Mouse (Mus musculus) CH12.LX (cell line): Measurements from ENCODE around the gene Arhgap31. TPM values are rescaled to one million over a fixed set of nuclear protein-coding genes. Genes with fewer than 3 reads are reported as not detected.

Experiments
- DNase-seq: peaks from one replicate; pipeline ENCODE4 v3.0.0-alpha.2; 2013; ENCODE audit errors: extremely low read depth
- H3K27ac ChIP-seq: 2 replicates; pipeline ENCODE4 v1.5.1; 2012; ENCODE audit warnings: low read depth, mild to moderate bottlenecking, control low read depth, moderate library complexity; ENCODE audit not compliant: insufficient read depth
- H3K27me3 ChIP-seq: replicated peaks from 2 replicates; pipeline ENCODE3; 2012; ENCODE audit warnings: inconsistent platforms
- H3K36me3 ChIP-seq, 2 experiments: replicated peaks in 1 of 2; 2 replicates each; pipeline versions ENCODE3 to v1.6.1; 2012; ENCODE audit warnings: inconsistent platforms in 1 of 2, low read length in 1 of 2, mild to moderate bottlenecking in 1 of 2, mixed read lengths in 1 of 2, moderate library complexity in 1 of 2; ENCODE audit not compliant: control insufficient read depth in 1 of 2, insufficient read depth in 1 of 2
- H3K4me1 ChIP-seq, 2 experiments: 2 replicates each; pipeline ENCODE4 v1.6.1; 2012; ENCODE audit warnings: inconsistent platforms in 1 of 2, moderate library complexity in 1 of 2; ENCODE audit not compliant: insufficient read depth in 2 of 2, control insufficient read depth in 1 of 2
- H3K4me2 ChIP-seq: 2 replicates; pipeline ENCODE4 v1.6.1; 2012; ENCODE audit warnings: low read depth, mild to moderate bottlenecking, control low read depth; ENCODE audit not compliant: poor library complexity, insufficient read depth, severe bottlenecking
- H3K4me3 ChIP-seq, 3 experiments: fragments of 150-350 bp in 1 of 3; sonication (generic) in 1 of 3; replicated peaks in 1 of 3; 2 replicates each; pipeline versions ENCODE3 to v1.5.1; 2011 to 2012; ENCODE audit warnings: low read depth in 2 of 3, low read length in 2 of 3, mild to moderate bottlenecking in 2 of 3, moderate library complexity in 2 of 3, control low read depth in 1 of 3, improper control_type of control experiment in 1 of 3, inconsistent platforms in 1 of 3, mixed read lengths in 1 of 3; ENCODE audit not compliant: poor library complexity in 1 of 3
- H3K79me2 ChIP-seq: replicated peaks from 2 replicates; pipeline ENCODE4 v1.6.1; 2012; ENCODE audit warnings: mild to moderate bottlenecking, moderate library complexity; ENCODE audit not compliant: control insufficient read depth, poor library complexity, insufficient read depth, severe bottlenecking; ENCODE audit errors: extremely low read depth
- H3K9ac ChIP-seq: 2 replicates; pipeline ENCODE4 v1.6.1; 2012; ENCODE audit warnings: low read depth, mild to moderate bottlenecking, control low read depth, moderate library complexity; ENCODE audit not compliant: insufficient read depth
- H3K9me3 ChIP-seq: replicated peaks from 2 replicates; pipeline ENCODE3; 2012; ENCODE audit warnings: low read length, inconsistent platforms, mixed read lengths
- BHLHE40 ChIP-seq: IDR thresholded peaks from 2 replicates; pipeline ENCODE4 v1.6.1; 2011; ENCODE audit warnings: mild to moderate bottlenecking, low read depth, low read length, improper control_type of control experiment
- CHD1 ChIP-seq: IDR thresholded peaks from 2 replicates; pipeline ENCODE4 v1.6.1; 2012; ENCODE audit warnings: low read depth, low read length, improper control_type of control experiment, inconsistent platforms
- CHD2 ChIP-seq: IDR thresholded peaks from 2 replicates; pipeline ENCODE4 v1.6.1; 2011; ENCODE audit warnings: low read length, improper control_type of control experiment
- CTCF ChIP-seq, 2 experiments: IDR thresholded peaks in 1 of 2; conservative IDR thresholded peaks in 1 of 2; 2 replicates each; pipeline ENCODE4 v1.5.1; 2011 to 2012; ENCODE audit warnings: low read depth in 2 of 2, low read length in 2 of 2, improper control_type of control experiment in 1 of 2, inconsistent platforms in 1 of 2, mild to moderate bottlenecking in 1 of 2, moderate library complexity in 1 of 2
- E2F4 ChIP-seq: IDR thresholded peaks from 2 replicates; pipeline ENCODE4 v1.6.1; 2011; ENCODE audit warnings: low read depth, low read length, improper control_type of control experiment; ENCODE audit not compliant: insufficient replicate concordance
- ELF1 ChIP-seq: IDR thresholded peaks from 2 replicates; pipeline ENCODE4 v1.6.1; 2014; ENCODE audit warnings: low read depth, mild to moderate bottlenecking, inconsistent platforms, low read length, improper control_type of control experiment
- EP300 ChIP-seq: IDR thresholded peaks from 2 replicates; pipeline ENCODE4 v1.6.1; 2011; ENCODE audit warnings: low read length, improper control_type of control experiment
- ETS1 ChIP-seq: conservative IDR thresholded peaks from 2 replicates; pipeline ENCODE4 v1.6.1; 2012; ENCODE audit warnings: low read depth, mild to moderate bottlenecking, inconsistent platforms, low read length, improper control_type of control experiment, moderate library complexity
- GABPA ChIP-seq: IDR thresholded peaks from 2 replicates; pipeline ENCODE4 v1.6.1; 2012; ENCODE audit warnings: low read depth, low read length, improper control_type of control experiment, inconsistent platforms; ENCODE audit not compliant: insufficient replicate concordance
- HCFC1 ChIP-seq: IDR thresholded peaks from 2 replicates; pipeline ENCODE4 v1.6.1; 2012; ENCODE audit warnings: low read depth, mild to moderate bottlenecking, inconsistent platforms, low read length, improper control_type of control experiment
- IRF4 ChIP-seq: IDR thresholded peaks from 2 replicates; pipeline ENCODE4 v1.6.1; 2014; ENCODE audit warnings: low read depth, mild to moderate bottlenecking, inconsistent platforms, low read length, improper control_type of control experiment
- JUN ChIP-seq: IDR thresholded peaks from 2 replicates; pipeline ENCODE4 v1.6.1; 2011; ENCODE audit warnings: low read depth, mild to moderate bottlenecking, low read length, improper control_type of control experiment, moderate library complexity; ENCODE audit not compliant: insufficient read depth
- JUND ChIP-seq: conservative IDR thresholded peaks from 2 replicates; pipeline ENCODE4 v1.6.1; 2011; ENCODE audit warnings: low read depth, low read length, improper control_type of control experiment
- MAFK ChIP-seq: IDR thresholded peaks from 2 replicates; pipeline ENCODE4 v1.6.1; 2011; ENCODE audit warnings: low read length, improper control_type of control experiment; ENCODE audit not compliant: insufficient replicate concordance
- MAZ ChIP-seq: IDR thresholded peaks from 2 replicates; pipeline ENCODE4 v1.6.1; 2012; ENCODE audit warnings: low read depth, mild to moderate bottlenecking, inconsistent platforms, low read length, improper control_type of control experiment, moderate library complexity
- NELFE ChIP-seq: IDR thresholded peaks from 2 replicates; pipeline ENCODE4 v1.6.1; 2011; ENCODE audit warnings: low read depth, low read length, improper control_type of control experiment
- NRF1 ChIP-seq: IDR thresholded peaks from 2 replicates; pipeline ENCODE4 v1.6.1; 2014; ENCODE audit warnings: low read depth, mild to moderate bottlenecking, inconsistent platforms, low read length, improper control_type of control experiment, moderate library complexity
- PAX5 ChIP-seq: IDR thresholded peaks from 2 replicates; pipeline ENCODE4 v1.6.1; 2012; ENCODE audit warnings: low read length, inconsistent platforms, mixed read lengths
- POLR2A ChIP-seq: IDR thresholded peaks from 2 replicates; pipeline ENCODE4 v1.6.1; 2011; ENCODE audit warnings: low read depth, mild to moderate bottlenecking, improper control_type of control experiment, low read length
- POLR2AphosphoS2 ChIP-seq: IDR thresholded peaks from 2 replicates; pipeline ENCODE4 v1.6.1; 2011; ENCODE audit warnings: low read depth, low read length, improper control_type of control experiment
- RCOR1 ChIP-seq: conservative IDR thresholded peaks from 2 replicates; pipeline ENCODE4 v1.6.1; 2012; ENCODE audit warnings: low read depth, mild to moderate bottlenecking, inconsistent platforms, low read length, improper control_type of control experiment
- SIN3A ChIP-seq: IDR thresholded peaks from 2 replicates; pipeline ENCODE4 v1.6.1; 2012; ENCODE audit warnings: low read length, improper control_type of control experiment, inconsistent platforms
- SMC3 ChIP-seq: IDR thresholded peaks from 2 replicates; pipeline ENCODE4 v1.6.1; 2011; ENCODE audit warnings: low read depth, low read length, improper control_type of control experiment
- TBP ChIP-seq: conservative IDR thresholded peaks from 2 replicates; pipeline ENCODE4 v1.6.1; 2011; ENCODE audit warnings: low read depth, low read length, improper control_type of control experiment
- TCF12 ChIP-seq: IDR thresholded peaks from 2 replicates; pipeline ENCODE4 v1.6.1; 2014; ENCODE audit warnings: low read depth, mild to moderate bottlenecking, inconsistent platforms, low read length, improper control_type of control experiment
- UBTF ChIP-seq: IDR thresholded peaks from 2 replicates; pipeline ENCODE4 v1.6.1; 2012; ENCODE audit warnings: low read depth, mild to moderate bottlenecking, inconsistent platforms, low read length, improper control_type of control experiment, moderate library complexity
- USF1 ChIP-seq: IDR thresholded peaks from 2 replicates; pipeline ENCODE4 v1.6.1; 2014; ENCODE audit warnings: low read depth, mild to moderate bottlenecking, inconsistent platforms, low read length, improper control_type of control experiment
- USF2 ChIP-seq: conservative IDR thresholded peaks from 2 replicates; pipeline ENCODE4 v1.6.1; 2011; ENCODE audit warnings: low read depth, low read length, improper control_type of control experiment
- ZKSCAN1 ChIP-seq: IDR thresholded peaks from 2 replicates; pipeline ENCODE4 v1.6.1; 2012; ENCODE audit warnings: low read depth, inconsistent platforms, low read length, improper control_type of control experiment, borderline replicate concordance
- ZMIZ1 ChIP-seq: IDR thresholded peaks from 2 replicates; pipeline ENCODE4 v1.6.1; 2012; ENCODE audit warnings: low read depth, mild to moderate bottlenecking, inconsistent platforms, low read length, improper control_type of control experiment
- ZNF384 ChIP-seq: IDR thresholded peaks from 2 replicates; pipeline ENCODE4 v1.6.1; 2012; ENCODE audit warnings: low read depth, low read length, improper control_type of control experiment, inconsistent platforms
- dilution Hi-C: fragments of 300-500 bp; cut with MboI; formaldehyde crosslinking; loops from 2 replicates; pipeline ENCODE4 v1.14.3; 2020; ENCODE audit warnings: low sequenced_read_pairs; ENCODE audit not compliant: extremely low pct_unique_long_range_greater_than_20kb, extremely low pct_ligation_motif_present
- in situ Hi-C: fragments of 300-500 bp; cut with MboI; formaldehyde crosslinking; loops from 3 replicates; pipeline ENCODE4 v1.14.3; 2019; ENCODE audit warnings: low sequenced_read_pairs, low pct_ligation_motif_present, low pct_unique_long_range_greater_than_20kb, mixed read lengths
- polyA plus RNA-seq: library from polyadenylated mRNA; unstranded; fragments of >175 nt; gene quantifications from 2 replicates; pipeline ENCODE4 v1.2.1, GENCODE M21; 2012; ENCODE audit warnings: low read depth; ENCODE audit not compliant: insufficient read length
- total RNA-seq, 2 experiments: library from RNA; depleted of rRNA; stranded (reverse); fragments of 300-350 nt in 1 of 2; fragments of >200 nt in 1 of 2; gene quantifications; 2 replicates each; pipeline ENCODE4 v1.2.3; 2012 to 2014

Gene Arhgap31
- total and polyA plus RNA-seq, 3 experiments: 0.15 to 2.0 (median 0.76) TPM

- peaks cover 27% of the 10 kb centered on the region for H3K27me3 ChIP-seq
- H3K36me3 ChIP-seq: no peaks in the 10 kb centered on the region
- peaks cover 9% of the 10 kb centered on the region for H3K9me3 ChIP-seq
- in situ Hi-C loops (loop anchor here (25.0 kb wide), 1 partner anchor 374 kb away; the partner anchor contains the start of genes Cox17, Gm21987 and Maats1), dilution Hi-C loops (no loop called here)
- H3K27ac ChIP-seq: no peak overlapping the region
- no peak overlapping the region for H3K9ac ChIP-seq
- DNase-seq: peak; percentile 40
- no peak overlapping the region for H3K4me3 ChIP-seq
- H3K4me2 ChIP-seq: no peak overlapping the region
- TF ChIP-seq USF2: no peak
- TF ChIP-seq NELFE: no peak
- TF ChIP-seq EP300: peak; percentile 73
- no peak for TF ChIP-seq ZNF384
- TF ChIP-seq MAFK: 0 out of 2 replicates have a peak, but pooled peaks have one; percentile 41
- TF ChIP-seq JUND: no peak
- no peak for TF ChIP-seq RCOR1
- no peak for TF ChIP-seq HCFC1
- no peak for TF ChIP-seq TCF12
- no peak for TF ChIP-seq ZKSCAN1
- TF ChIP-seq ELF1: no peak
- peak; percentile 79 for TF ChIP-seq IRF4
- TF ChIP-seq SIN3A: no peak
- no peak for TF ChIP-seq SMC3
- 0 out of 2 replicates have a peak, but pooled peaks have one; percentile 29 for TF ChIP-seq BHLHE40
- peaks cover 23 to 62% of the 10 kb centered on the region in 2 experiments for H3K4me1 ChIP-seq
- no peaks in the 10 kb centered on the region for H3K79me2 ChIP-seq
Observed at GRCm38 (mm10) chr16:38711245-38711644, 1.8 kb downstream of the Arhgap31 start.

DNA sequence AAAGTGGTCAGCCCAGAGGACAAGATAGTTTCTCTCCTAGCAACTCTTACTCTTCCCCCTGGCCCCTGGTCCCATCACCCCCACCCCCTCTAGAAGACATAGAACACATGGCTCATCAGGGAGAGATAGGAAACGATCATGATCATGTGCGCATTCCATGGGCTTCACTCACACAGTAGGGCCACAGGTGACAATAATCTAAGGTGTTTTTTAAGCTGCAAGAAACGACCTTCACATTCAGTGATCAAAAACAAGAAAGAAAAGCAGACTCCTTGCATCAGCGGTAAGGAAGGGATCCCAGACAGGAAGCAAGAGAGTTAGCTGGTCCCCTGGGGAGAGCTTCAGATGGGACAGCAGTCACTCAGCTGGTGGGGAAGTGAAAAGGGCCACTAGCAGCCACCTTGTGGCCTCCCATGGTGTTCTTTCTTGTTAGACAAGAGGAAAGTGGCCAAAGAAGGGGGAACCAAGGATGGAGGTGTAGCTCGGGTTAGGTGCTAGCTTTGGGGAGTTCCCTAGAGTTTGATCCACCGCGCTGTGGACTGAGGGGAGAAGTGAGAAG lies 4.0 kb downstream of the Arhgap31 start:
- no peaks in the 10 kb centered on the region for H3K36me3 ChIP-seq
- no peaks in the 10 kb centered on the region for H3K79me2 ChIP-seq
- H3K9ac ChIP-seq: no peak overlapping the region
- dilution Hi-C loops (no loop called here), in situ Hi-C loops (loop anchor here (10.0 to 25.0 kb wide), 2 partner anchors 74 to 372 kb away; partner anchors contain the start of genes Cox17, Gm21987 and Maats1)
- no peak overlapping the region for H3K27ac ChIP-seq
- H3K4me3 ChIP-seq: no peak overlapping the region
- H3K4me1 ChIP-seq: peaks cover 23 to 62% of the 10 kb centered on the region in 2 experiments
- peak overlapping the region; percentile 46; the same call in 1 of the 2 replicates for H3K4me2 ChIP-seq
- DNase-seq: peak; percentile 89
- peaks cover 7% of the 10 kb centered on the region for H3K9me3 ChIP-seq
- H3K27me3 ChIP-seq: peaks cover 27% of the 10 kb centered on the region
- peak; percentile 61 for TF ChIP-seq BHLHE40
- no peak for TF ChIP-seq CHD1
- 0 out of 2 replicates have a peak, but pooled peaks have one; percentile 23 for TF ChIP-seq JUN
- TF ChIP-seq POLR2A: no peak
- no peak for TF ChIP-seq USF2
- TF ChIP-seq IRF4: peak; percentile 86
- no peak for TF ChIP-seq E2F4
- no peak for TF ChIP-seq NRF1
- TF ChIP-seq CHD2: peak; percentile 50
- TF ChIP-seq RCOR1: peak; percentile 88
- TF ChIP-seq SIN3A: peak; percentile 81
- TF ChIP-seq CTCF (conservative IDR thresholded peaks at IDR 0.05 in 1 of 2, IDR thresholded peaks at IDR 0.05 in 1 of 2; ENCODE audit: low read depth in 2 of 2, low read length in 2 of 2): peak in 1 of 2 experiments; percentile 66; a peak in 2 of 4 replicates
- no peak for TF ChIP-seq UBTF
- TF ChIP-seq TCF12: peak; percentile 78
- no peak; the same call in 1 of the 2 replicates for TF ChIP-seq MAZ
- no peak for TF ChIP-seq PAX5
- no peak for TF ChIP-seq GABPA
- peak; percentile 80 for TF ChIP-seq ETS1
- TF ChIP-seq ZNF384: no peak
- no peak for TF ChIP-seq NELFE
- TF ChIP-seq TBP: 0 out of 2 replicates have a peak, but pooled peaks have one; percentile 32
- TF ChIP-seq POLR2AphosphoS2: no peak
- peak; percentile 68 for TF ChIP-seq ELF1
- TF ChIP-seq ZMIZ1: no peak
- TF ChIP-seq USF1: no peak
